Mouse (Mus musculus) MEL (cell line): ENCODE data around the gene Bex3.

Source experiments
- BHLHE40 ChIP-seq: IDR thresholded peaks from 2 replicates; pipeline ENCODE4 v1.6.1; 2012; ENCODE audit warnings: low read depth, mild to moderate bottlenecking, inconsistent platforms, low read length, improper control_type of control experiment, borderline replicate concordance
- CHD2 ChIP-seq: IDR thresholded peaks from 2 replicates; pipeline ENCODE4 v1.6.1; 2011; ENCODE audit warnings: low read length, improper control_type of control experiment
- CTCF ChIP-seq, 3 experiments: IDR thresholded peaks in 2 of 3; conservative IDR thresholded peaks in 1 of 3; 2 replicates each; pipeline ENCODE4 v1.5.1; 2011 to 2012; ENCODE audit warnings: low read length in 3 of 3, low read depth in 2 of 3, mild to moderate bottlenecking in 2 of 3, improper control_type of control experiment in 1 of 3, inconsistent platforms in 1 of 3, mixed read lengths in 1 of 3, moderate library complexity in 1 of 3; ENCODE audit not compliant: control insufficient read depth in 1 of 3, insufficient read depth in 1 of 3, poor library complexity in 1 of 3, severe bottlenecking in 1 of 3
- ETS1 ChIP-seq: IDR thresholded peaks from 2 replicates; pipeline ENCODE4 v1.6.1; 2012; ENCODE audit warnings: low read depth, mild to moderate bottlenecking, inconsistent platforms, low read length, improper control_type of control experiment, moderate library complexity
- KAT2A ChIP-seq: conservative IDR thresholded peaks from 2 replicates; pipeline ENCODE4 v1.6.1; 2012; ENCODE audit warnings: low read depth, low read length, improper control_type of control experiment, inconsistent platforms
- MYB ChIP-seq: IDR thresholded peaks from 2 replicates; pipeline ENCODE4 v1.6.1; 2011; ENCODE audit warnings: mild to moderate bottlenecking, low read depth, low read length, improper control_type of control experiment
- NRF1 ChIP-seq: IDR thresholded peaks from 2 replicates; pipeline ENCODE4 v1.6.1; 2014; ENCODE audit warnings: low read depth, mild to moderate bottlenecking, inconsistent platforms, low read length, improper control_type of control experiment, moderate library complexity; ENCODE audit not compliant: poor library complexity, insufficient read depth, severe bottlenecking
- POLR2A ChIP-seq, 2 experiments: IDR thresholded peaks; 2 replicates each; pipeline ENCODE4 v1.6.1; 2011 to 2012; ENCODE audit warnings: low read length in 2 of 2, mild to moderate bottlenecking in 2 of 2, control low read depth in 1 of 2, improper control_type of control experiment in 1 of 2, low read depth in 1 of 2, moderate library complexity in 1 of 2; ENCODE audit not compliant: control insufficient read depth in 1 of 2, insufficient read depth in 1 of 2, poor library complexity in 1 of 2
- POLR2AphosphoS2 ChIP-seq: IDR thresholded peaks from 2 replicates; pipeline ENCODE4 v1.6.1; 2011; ENCODE audit warnings: low read length, improper control_type of control experiment
- TAL1 ChIP-seq: IDR thresholded peaks from 2 replicates; pipeline ENCODE4 v1.6.1; 2012; ENCODE audit warnings: mild to moderate bottlenecking, inconsistent platforms, low read length, moderate library complexity, mixed read lengths
- TCF12 ChIP-seq: IDR thresholded peaks from 2 replicates; pipeline ENCODE4 v1.6.1; 2014; ENCODE audit warnings: low read depth, mild to moderate bottlenecking, inconsistent platforms, low read length, improper control_type of control experiment, moderate library complexity
- UBTF ChIP-seq: IDR thresholded peaks from 2 replicates; pipeline ENCODE4 v1.6.1; 2012; ENCODE audit warnings: low read depth, mild to moderate bottlenecking, inconsistent platforms, low read length, improper control_type of control experiment, moderate library complexity, borderline replicate concordance; ENCODE audit not compliant: insufficient read depth
- USF2 ChIP-seq, 2 experiments: IDR thresholded peaks; 2 replicates each; pipeline ENCODE4 v1.6.1; 2011 to 2012; ENCODE audit warnings: improper control_type of control experiment in 2 of 2, low read length in 2 of 2, borderline replicate concordance in 1 of 2, inconsistent platforms in 1 of 2, low read depth in 1 of 2, mild to moderate bottlenecking in 1 of 2; ENCODE audit not compliant: insufficient read depth in 1 of 2

- no peak for TF ChIP-seq CTCF (IDR thresholded peaks at IDR 0.05 in 2 of 3, conservative IDR thresholded peaks at IDR 0.05 in 1 of 3; ENCODE audit: control insufficient read depth in 1 of 3, insufficient read depth in 1 of 3, low read depth in 2 of 3, low read length in 3 of 3, poor library complexity in 1 of 3, severe bottlenecking in 1 of 3)
- no peak for TF ChIP-seq BHLHE40
- no peak for TF ChIP-seq POLR2A (IDR thresholded peaks at IDR 0.05; ENCODE audit: control insufficient read depth in 1 of 2, insufficient read depth in 1 of 2, low read depth in 1 of 2, low read length in 2 of 2, poor library complexity in 1 of 2)
- no peak for TF ChIP-seq CHD2
- TF ChIP-seq TAL1: peak; percentile 11; the same call in 1 of the 2 replicates
- no peak for TF ChIP-seq USF2 (IDR thresholded peaks at IDR 0.05; ENCODE audit: borderline replicate concordance in 1 of 2, insufficient read depth in 1 of 2, low read depth in 1 of 2, low read length in 2 of 2)
- peak; percentile 55 for TF ChIP-seq ETS1
- no peak for TF ChIP-seq UBTF
- TF ChIP-seq POLR2AphosphoS2: no peak
- TF ChIP-seq NRF1: no peak
- TF ChIP-seq KAT2A: no peak
- no peak for TF ChIP-seq MYB
- peak; percentile 66 for TF ChIP-seq TCF12
Measured at GRCm38 (mm10) chrX:136252023-136252729, 17.9 kb upstream of the Bex3 start.
